Mouse (Mus musculus) neural tube, embryonic 14.5 days (tissue): Measurements from ENCODE around the gene Agt. TPM values are rescaled to one million over a fixed set of nuclear protein-coding genes. Genes with fewer than 3 reads are reported as not detected.

ENCODE experiments used
- ATAC-seq: fragments of 200-750 bp; cut with Nextera tagmentation; 2 replicates; pipeline ENCODE4 v1.8.0; 2017; ENCODE audit warnings: low read depth, mild to moderate bottlenecking, moderate TSS enrichment, moderate library complexity
- H3K27ac ChIP-seq: fragments of 300-500 bp; sonication (generic); 2 replicates; pipeline ENCODE4 v1.5.1; 2014; ENCODE audit warnings: low read depth, mild to moderate bottlenecking, control low read depth, low read length, moderate library complexity, mixed read lengths
- H3K27me3 ChIP-seq: fragments of 300-500 bp; sonication (generic); 2 replicates; pipeline ENCODE4 v1.6.1; 2014; ENCODE audit warnings: low read length; ENCODE audit not compliant: control insufficient read depth, insufficient read depth
- H3K36me3 ChIP-seq: fragments of 300-500 bp; sonication (generic); 2 replicates; pipeline ENCODE4 v1.6.1; 2014; ENCODE audit warnings: low read length, mixed read lengths; ENCODE audit not compliant: control insufficient read depth, insufficient read depth
- H3K4me1 ChIP-seq: fragments of 300-500 bp; sonication (generic); 2 replicates; pipeline ENCODE4 v1.6.1; 2014; ENCODE audit warnings: low read length; ENCODE audit not compliant: control insufficient read depth, insufficient read depth
- H3K4me2 ChIP-seq: fragments of 300-500 bp; sonication (generic); 2 replicates; pipeline ENCODE4 v1.6.1; 2014; ENCODE audit warnings: mild to moderate bottlenecking, low read depth, low read length, control low read depth
- H3K4me3 ChIP-seq: fragments of 300-500 bp; sonication (generic); 2 replicates; pipeline ENCODE4 v1.5.1; 2014; ENCODE audit warnings: low read depth, low read length, control low read depth, mixed read lengths
- H3K9ac ChIP-seq: fragments of 300-500 bp; sonication (generic); replicated peaks from 2 replicates; pipeline ENCODE4 v1.6.1; 2014; ENCODE audit warnings: low read depth, mild to moderate bottlenecking, control low read depth, low read length, mixed read lengths
- H3K9me3 ChIP-seq: fragments of 300-500 bp; sonication (generic); 2 replicates; pipeline ENCODE4 v1.6.1; 2016; ENCODE audit warnings: low read length; ENCODE audit not compliant: control insufficient read depth
- WGBS: fragments of 180-500 bp; shearing (Covaris S2); extraction: QIAGEN DNeasy Blood & Tissue Kit; methylation state at CpG from one replicate; pipeline ENCODE4 v1.1.7; 2014; 5-methylcytosine and 5-hydroxymethylcytosine counted together
- polyA plus RNA-seq: library from polyadenylated mRNA; unstranded; fragments of >200 nt; fragmentation: Nextera tagmentation; extraction: Ambion mirVana; gene quantifications from 2 replicates; pipeline ENCODE4 v1.2.1, GENCODE M21; 2014

The Agt gene
- polyA plus RNA-seq, 1 experiment from 2014 or later = 0.63 TPM

DNA sequence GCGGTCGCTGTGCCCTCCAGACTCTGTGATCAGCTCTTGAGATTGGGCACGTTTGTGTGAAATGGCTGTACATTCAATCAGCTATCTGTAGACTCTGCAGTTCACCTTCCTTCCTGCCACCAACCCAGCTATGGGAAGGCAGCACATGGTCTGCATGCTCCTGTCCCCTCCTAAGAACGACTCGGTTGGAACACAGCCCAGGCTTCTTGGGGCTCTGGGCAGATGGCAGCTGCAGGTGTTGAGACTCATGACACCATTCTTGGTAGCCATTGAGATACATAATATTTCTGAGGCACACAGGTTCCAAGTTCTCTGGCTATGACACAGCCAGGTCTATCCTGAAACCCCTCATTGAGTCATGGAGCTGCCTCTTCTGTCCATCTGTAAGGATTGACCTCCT lies 26.2 kb downstream of the Agt start:
- peaks cover 84% of the 10 kb centered on the region for H3K36me3 ChIP-seq

DNA sequence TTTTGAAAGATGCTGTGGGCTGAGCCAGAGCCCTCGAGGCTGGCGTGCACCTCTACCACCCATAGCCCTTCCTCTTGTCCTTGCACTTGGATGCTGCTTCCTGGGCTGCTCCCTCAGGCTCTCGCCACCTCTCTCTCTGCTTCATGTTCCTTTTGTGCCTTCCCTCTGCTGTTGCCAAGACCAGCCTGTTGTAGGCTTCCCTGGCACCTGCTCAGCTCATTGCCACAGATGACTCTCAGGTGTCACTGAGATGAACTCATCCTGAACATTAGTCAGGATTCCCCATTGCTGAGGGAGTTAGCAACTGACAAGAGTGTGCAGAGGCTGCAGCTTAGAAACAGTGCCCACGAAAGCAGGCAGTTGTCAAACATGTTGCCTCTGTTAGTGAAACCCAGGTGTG lies 27.5 kb downstream of the Agt start:
- Histone ChIP-seq H3K36me3 (peaks cover 92% of the 10 kb centered on the region), H3K9ac (no peak overlapping the region), H3K4me2 (no peak overlapping the region), H3K9me3 (no peaks in the 10 kb centered on the region), H3K4me1 (no peaks in the 10 kb centered on the region), H3K4me3 (no peak overlapping the region), H3K27ac (no peak overlapping the region), H3K27me3 (no peaks in the 10 kb centered on the region)
- WGBS = 94% methylated on average over 4 of the region's 4 CpGs
- ATAC-seq = no peak

More for the DNA sequence above, 26.2 kb downstream of the Agt start:
- Histone ChIP-seq H3K4me1 (no peaks in the 10 kb centered on the region), H3K4me3 (no peak overlapping the region), H3K9me3 (no peaks in the 10 kb centered on the region), H3K9ac (no peak overlapping the region), H3K27me3 (no peaks in the 10 kb centered on the region), H3K27ac (no peak overlapping the region), H3K4me2 (no peak overlapping the region)
- WGBS = 95% methylated on average over 5 of the region's 5 CpGs
- ATAC-seq = no peak

DNA sequence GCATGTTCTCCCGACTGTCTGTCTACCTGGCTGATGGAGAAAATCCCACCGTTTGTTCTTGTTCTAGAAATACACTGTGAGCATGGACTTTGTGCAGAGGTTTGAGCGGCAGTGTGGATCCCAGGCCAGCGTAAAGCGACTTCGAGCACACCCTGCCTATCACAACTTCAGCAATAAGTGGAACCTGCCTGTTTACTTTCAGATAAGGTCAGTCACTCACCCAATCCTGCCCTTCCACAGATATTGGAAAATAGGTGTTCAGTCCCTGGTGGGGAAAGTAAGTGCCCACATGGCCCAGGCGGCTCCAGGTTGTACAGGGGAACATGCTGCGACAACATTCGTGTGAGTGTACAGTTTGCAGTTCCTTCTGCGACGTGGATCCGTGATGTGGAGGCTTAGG lies 28.6 kb downstream of the Agt start:
- ATAC-seq = no peak
- peaks cover 83% of the 10 kb centered on the region for H3K36me3 ChIP-seq

DNA sequence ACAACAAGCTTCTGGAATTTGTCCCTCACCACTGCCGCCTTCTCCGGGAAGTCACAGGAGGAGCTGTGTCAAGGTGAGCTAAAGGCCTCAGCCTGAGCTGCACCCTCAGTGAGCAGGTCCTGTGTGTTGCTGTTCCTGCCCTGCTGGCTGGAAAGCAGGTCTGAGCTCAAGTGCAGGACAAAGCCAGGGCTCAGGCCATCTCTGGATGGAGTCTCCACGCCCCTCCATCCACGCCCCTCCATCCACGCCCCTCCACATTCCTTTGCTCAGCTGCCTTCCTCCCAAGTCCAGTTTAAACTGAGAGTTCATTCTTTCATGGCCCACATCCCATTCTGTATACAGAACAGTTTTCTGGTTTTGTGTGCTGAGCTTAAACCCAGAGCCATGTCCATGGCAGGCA lies 34.1 kb downstream of the Agt start:
- Histone ChIP-seq H3K4me1 (no peaks in the 10 kb centered on the region), H3K4me3 (no peak overlapping the region), H3K27ac (no peak overlapping the region), H3K9me3 (no peaks in the 10 kb centered on the region), H3K9ac (no peak overlapping the region), H3K4me2 (no peak overlapping the region), H3K27me3 (no peaks in the 10 kb centered on the region), H3K36me3 (peaks cover 70% of the 10 kb centered on the region)
- 97% methylated on average over 5 of the region's 5 CpGs for WGBS
- no peak for ATAC-seq

More for the DNA sequence above, 28.6 kb downstream of the Agt start:
- whole genome bisulfite sequencing = 96% methylated on average over 12 of the region's 12 CpGs
- Histone ChIP-seq H3K4me2 (no peak overlapping the region), H3K27ac (no peak overlapping the region), H3K9me3 (no peaks in the 10 kb centered on the region), H3K9ac (no peak overlapping the region), H3K4me3 (no peak overlapping the region), H3K4me1 (no peaks in the 10 kb centered on the region), H3K27me3 (no peaks in the 10 kb centered on the region)

DNA sequence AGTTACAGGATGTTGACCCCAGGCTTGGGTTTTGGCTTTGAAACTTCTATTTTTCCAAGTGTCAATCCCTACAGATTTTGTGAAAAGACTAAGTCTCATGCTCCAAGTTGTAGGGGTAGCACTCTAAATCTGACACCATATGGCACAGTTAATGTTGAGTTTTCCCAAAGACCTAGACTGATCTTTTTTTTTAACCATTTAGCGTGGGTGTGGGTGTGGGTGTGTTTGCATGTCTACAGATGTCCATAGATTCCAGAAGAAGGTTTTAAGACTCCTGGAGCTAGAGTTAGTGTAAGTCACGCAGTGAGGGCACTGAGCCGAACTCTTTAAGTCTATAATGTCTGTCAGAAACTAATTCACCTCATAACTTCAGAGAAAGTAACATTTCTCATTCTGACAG lies 36.9 kb downstream of the Agt start:
- H3K27me3 ChIP-seq = no peaks in the 10 kb centered on the region
- H3K4me2 ChIP-seq = no peak overlapping the region
- WGBS = 96% methylated on average over 3 of the region's 3 CpGs
- H3K4me1 ChIP-seq = no peaks in the 10 kb centered on the region
- H3K9me3 ChIP-seq = no peaks in the 10 kb centered on the region
- no peak overlapping the region for H3K9ac ChIP-seq
- ATAC-seq = no peak
- no peak overlapping the region for H3K27ac ChIP-seq
- H3K36me3 ChIP-seq = peaks cover 49% of the 10 kb centered on the region
- no peak overlapping the region for H3K4me3 ChIP-seq

DNA sequence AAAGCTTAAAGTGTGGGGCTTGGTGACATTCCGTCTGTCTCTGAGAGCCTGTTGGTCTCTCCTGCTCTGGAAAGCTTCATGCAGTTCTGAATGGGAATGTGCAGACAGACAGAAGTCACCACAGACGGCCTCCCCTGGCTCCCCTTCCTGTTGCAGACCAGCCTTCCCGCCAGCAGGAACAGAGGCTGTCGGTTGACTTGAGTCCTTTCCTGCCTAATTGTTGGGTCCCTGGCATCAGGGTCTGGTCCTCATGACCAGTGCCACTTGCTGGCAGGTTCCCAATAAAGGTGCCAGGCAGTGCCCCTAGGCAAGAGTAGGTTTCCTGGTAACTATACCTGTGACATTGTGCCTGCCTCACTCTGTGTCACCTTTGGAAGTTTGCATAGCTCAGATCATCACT lies 38.5 kb downstream of the Agt start:
- no peak overlapping the region for H3K27ac ChIP-seq
- 93% methylated on average over 4 of the region's 4 CpGs for WGBS
- ATAC-seq = no peak

DNA sequence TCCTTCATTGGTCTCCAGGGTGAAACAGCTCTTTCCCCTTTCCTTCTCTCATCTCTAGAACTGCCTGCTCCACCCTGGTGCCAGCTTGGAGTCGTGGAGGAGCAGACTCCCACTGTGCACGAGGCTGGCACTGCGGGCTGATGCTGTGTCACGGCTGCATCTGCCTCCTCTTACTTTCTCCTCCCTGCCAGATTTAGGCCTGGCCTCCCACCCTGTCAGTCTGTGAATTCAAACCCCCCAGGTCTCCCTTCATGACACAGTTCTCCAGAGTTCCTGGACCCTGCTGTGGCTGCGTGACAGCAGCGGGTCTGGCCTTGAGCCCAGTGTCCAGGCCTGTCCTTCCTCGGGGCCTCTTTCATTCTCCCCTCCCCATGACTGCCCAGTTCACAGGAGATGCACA lies 39.0 kb downstream of the Agt start:
- no peak overlapping the region for H3K27ac ChIP-seq
- no peaks in the 10 kb centered on the region for H3K4me1 ChIP-seq
- peaks cover 55% of the 10 kb centered on the region for H3K36me3 ChIP-seq
- no peak overlapping the region for H3K4me3 ChIP-seq
- ATAC-seq = no peak
- no peak overlapping the region for H3K4me2 ChIP-seq
- H3K9ac ChIP-seq = no peak overlapping the region
- H3K27me3 ChIP-seq = no peaks in the 10 kb centered on the region
- WGBS = 92% methylated on average over 7 of the region's 7 CpGs
- H3K9me3 ChIP-seq = no peaks in the 10 kb centered on the region

More for the DNA sequence above, 38.5 kb downstream of the Agt start:
- no peaks in the 10 kb centered on the region for H3K9me3 ChIP-seq
- no peaks in the 10 kb centered on the region for H3K4me1 ChIP-seq
- no peak overlapping the region for H3K4me3 ChIP-seq
- no peak overlapping the region for H3K9ac ChIP-seq
- peaks cover 55% of the 10 kb centered on the region for H3K36me3 ChIP-seq
- no peak overlapping the region for H3K4me2 ChIP-seq
- H3K27me3 ChIP-seq = no peaks in the 10 kb centered on the region

DNA sequence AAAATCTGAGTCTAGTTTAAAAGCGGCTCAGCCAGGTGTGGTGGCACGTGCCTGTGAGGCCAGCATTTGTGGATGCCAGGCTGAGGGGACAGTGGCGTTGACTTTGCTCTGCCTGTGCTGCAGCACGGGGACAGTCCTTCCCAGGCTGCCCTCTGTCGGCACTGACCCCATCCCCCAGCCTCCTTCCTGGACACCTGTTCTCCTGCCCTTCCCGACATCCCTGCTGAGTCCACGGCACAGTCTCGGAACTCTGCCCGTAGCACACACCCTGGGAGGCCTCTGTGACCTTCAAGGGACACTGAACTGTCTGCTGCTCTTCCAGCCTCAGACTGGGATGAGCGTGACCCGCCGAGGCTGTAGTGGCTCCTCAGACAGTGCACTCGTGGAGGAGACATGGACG lies 39.4 kb downstream of the Agt start:
- Histone ChIP-seq H3K9me3 (no peaks in the 10 kb centered on the region), H3K27me3 (no peaks in the 10 kb centered on the region), H3K9ac (no peak overlapping the region), H3K4me1 (no peaks in the 10 kb centered on the region), H3K4me2 (no peak overlapping the region), H3K27ac (no peak overlapping the region), H3K4me3 (no peak overlapping the region), H3K36me3 (peaks cover 52% of the 10 kb centered on the region)
- ATAC-seq = no peak
- 91% methylated on average over 14 of the region's 14 CpGs for WGBS

DNA sequence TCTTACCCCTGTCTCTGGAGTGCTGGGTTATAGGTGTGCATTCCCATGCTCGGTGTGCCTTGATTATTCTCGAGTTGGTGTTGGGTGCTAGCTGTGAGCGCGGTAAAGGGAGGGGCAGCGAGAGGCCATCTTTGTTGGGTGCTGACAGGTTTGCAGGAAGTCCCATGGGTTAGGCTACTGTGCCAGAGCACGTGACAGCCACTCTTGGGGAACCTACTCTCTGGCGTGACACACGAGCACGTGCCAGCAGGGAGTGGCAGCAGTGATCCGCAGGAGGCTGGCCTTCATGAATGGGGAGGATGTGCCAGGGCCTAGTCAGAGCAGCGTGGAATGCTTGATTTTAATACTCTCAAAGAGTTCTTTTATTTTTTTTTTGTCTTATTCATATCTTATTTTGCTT lies 43.2 kb downstream of the Agt start:
- 93% methylated on average over 11 of the region's 11 CpGs for WGBS
- Histone ChIP-seq H3K9me3 (no peaks in the 10 kb centered on the region), H3K9ac (no peak overlapping the region), H3K36me3 (peaks cover 24% of the 10 kb centered on the region), H3K27me3 (no peaks in the 10 kb centered on the region), H3K27ac (no peak overlapping the region), H3K4me2 (no peak overlapping the region), H3K4me3 (no peak overlapping the region), H3K4me1 (peaks cover 12% of the 10 kb centered on the region)
- ATAC-seq = no peak

DNA sequence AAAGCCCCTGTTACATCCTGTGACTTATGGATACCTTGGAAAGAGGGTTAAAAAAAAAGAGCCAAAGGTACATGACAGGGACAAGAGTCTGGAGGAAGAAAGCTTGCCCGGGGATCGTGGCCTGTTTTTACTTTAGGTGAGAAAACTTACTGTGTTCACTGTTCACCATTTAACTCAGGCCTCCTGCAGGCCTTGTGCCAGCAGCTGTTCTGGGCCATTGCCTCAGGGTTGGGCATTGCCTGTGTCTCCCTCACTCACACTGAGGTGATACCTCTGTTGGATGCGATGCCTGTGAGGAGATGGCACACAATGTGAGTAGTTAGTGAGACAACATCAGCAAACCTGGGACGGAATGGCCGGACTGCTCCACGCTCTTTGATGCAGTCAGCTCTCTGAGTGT lies 47.6 kb downstream of the Agt start:
- 88% methylated on average over 6 of the region's 6 CpGs for WGBS
- Histone ChIP-seq H3K4me3 (0 out of 2 replicates have a peak overlapping the region, but pooled peaks have one; percentile 88), H3K9me3 (no peaks in the 10 kb centered on the region), H3K27ac (no peak overlapping the region), H3K36me3 (peaks cover 9% of the 10 kb centered on the region), H3K4me1 (peaks cover 13% of the 10 kb centered on the region), H3K9ac (peak overlapping the region; percentile 72; the same call in 1 of the 2 replicates), H3K4me2 (peak overlapping the region; percentile 78), H3K27me3 (no peaks in the 10 kb centered on the region)
- ATAC-seq = no peak
